Mouse (Mus musculus) erythroblast, embryonic 14.5 days (primary cell): ENCODE results near the gene Pnrc1.

Experiments used
- GATA1 ChIP-seq: IDR thresholded peaks from 2 replicates; pipeline ENCODE4 v1.6.1; 2012; ENCODE audit warnings: low read length, inconsistent platforms, mixed read lengths
- TAL1 ChIP-seq: IDR thresholded peaks from 3 replicates; pipeline ENCODE4 v1.6.1; 2012; ENCODE audit warnings: low read length, inconsistent platforms, mixed read lengths

GRCm38 (mm10) chr4:33230881-33231280, 59.1 kb downstream of the Pnrc1 start:
- no peak for TF ChIP-seq GATA1
- TF ChIP-seq TAL1, result no peak
